Mouse (Mus musculus): ENCODE data around the gene Zfp493.

GRCm38 (mm10) chr13:67759966-67760365 is 19.5 kb upstream of the Zfp493 start:
- TF ChIP-seq CTCF (IDR thresholded peaks at IDR 0.05; ENCODE audit: borderline replicate concordance, extremely low read depth, insufficient read depth, insufficient read length) (no peak), POLR2A (IDR thresholded peaks at IDR 0.05; ENCODE audit: borderline replicate concordance, extremely low read depth, insufficient read depth, insufficient read length, poor library complexity, severe bottlenecking) (no peak)
